Mouse (Mus musculus): ENCODE results near the gene Tmpo. TPM values are rescaled to one million over a fixed set of nuclear protein-coding genes. Genes with fewer than 3 reads are reported as not detected.

Gene Tmpo
- polyA plus RNA-seq, 1 experiment from 2014 or later, result 207 TPM

- no peaks in the 10 kb centered on the region for H3K36me3 ChIP-seq (ENCODE audit: control insufficient read depth, insufficient read depth, low read length)
- H3K9ac ChIP-seq (ENCODE audit: low read depth, low read length), result no peak overlapping the region
- no peak overlapping the region for H3K27ac ChIP-seq (ENCODE audit: low read depth, low read length)
- WGBS, result 93% methylated on average over 25 of the region's 25 CpGs
- no peak for ATAC-seq (replicated peaks; ENCODE audit: low FRiP score)
- DNase-seq (ENCODE audit: low spot score), result no peak
- H3K27me3 ChIP-seq (replicated peaks; ENCODE audit: control insufficient read depth, insufficient read depth, low read length), result no peaks in the 10 kb centered on the region
- H3K4me3 ChIP-seq (ENCODE audit: low read depth, low read length), result no peak overlapping the region
- H3K4me2 ChIP-seq, result no peak overlapping the region
- H3K9me3 ChIP-seq (ENCODE audit: control insufficient read depth, low read length), result no peaks in the 10 kb centered on the region
- H3K4me1 ChIP-seq (replicated peaks; ENCODE audit: control insufficient read depth, insufficient read depth, low read length), result no peaks in the 10 kb centered on the region
Measured at GRCm38 (mm10) chr10:91101936-91102335, 79.2 kb downstream of the Tmpo start.

- DNase-seq (ENCODE audit: low spot score) (no peak), ATAC-seq (replicated peaks; ENCODE audit: low FRiP score) (no peak)
- Histone ChIP-seq H3K27ac (ENCODE audit: low read depth, low read length) (no peak overlapping the region), H3K27me3 (replicated peaks; ENCODE audit: control insufficient read depth, insufficient read depth, low read length) (no peaks in the 10 kb centered on the region), H3K36me3 (ENCODE audit: control insufficient read depth, insufficient read depth, low read length) (no peaks in the 10 kb centered on the region; the same call in 1 of the 2 replicates), H3K4me1 (replicated peaks; ENCODE audit: control insufficient read depth, insufficient read depth, low read length) (no peaks in the 10 kb centered on the region), H3K9ac (ENCODE audit: low read depth, low read length) (no peak overlapping the region), H3K4me3 (ENCODE audit: low read depth, low read length) (no peak overlapping the region), H3K4me2 (no peak overlapping the region), H3K9me3 (ENCODE audit: control insufficient read depth, low read length) (no peaks in the 10 kb centered on the region)
- WGBS, result 85% methylated on average over 1 of the region's 1 CpGs
Measured at GRCm38 (mm10) chr10:91100101-91100500, 81.0 kb downstream of the Tmpo start.

DNA sequence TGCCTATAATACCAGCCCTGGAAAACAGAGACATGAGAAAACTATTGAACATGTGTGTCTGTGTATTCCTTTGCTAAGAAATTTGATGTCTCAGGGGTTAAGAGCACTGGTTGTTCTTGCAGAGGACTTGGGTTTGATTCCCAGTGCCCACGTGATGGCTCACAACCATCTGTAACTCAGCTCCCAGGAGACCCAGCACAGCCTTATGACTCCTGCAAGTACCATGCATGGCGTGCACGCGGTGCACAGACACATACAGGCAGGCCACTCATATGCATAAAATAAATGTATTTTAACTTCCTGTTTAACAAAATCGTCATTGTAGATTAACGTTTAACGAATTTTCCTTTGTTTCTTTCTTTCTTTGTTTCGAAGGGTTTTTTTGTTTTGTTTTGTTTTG, 83.1 kb downstream of the Tmpo start:
- Histone ChIP-seq H3K27ac (ENCODE audit: low read depth, low read length) (no peak overlapping the region), H3K9me3 (ENCODE audit: control insufficient read depth, low read length) (no peaks in the 10 kb centered on the region), H3K9ac (ENCODE audit: low read depth, low read length) (no peak overlapping the region), H3K36me3 (ENCODE audit: control insufficient read depth, insufficient read depth, low read length) (no peaks in the 10 kb centered on the region; the same call in 1 of the 2 replicates), H3K4me1 (replicated peaks; ENCODE audit: control insufficient read depth, insufficient read depth, low read length) (no peaks in the 10 kb centered on the region), H3K4me2 (no peak overlapping the region), H3K27me3 (replicated peaks; ENCODE audit: control insufficient read depth, insufficient read depth, low read length) (no peaks in the 10 kb centered on the region), H3K4me3 (ENCODE audit: low read depth, low read length) (no peak overlapping the region)
- DNase-seq (ENCODE audit: low spot score), result no peak
- 88% methylated on average over 8 of the region's 8 CpGs for WGBS
- ATAC-seq (replicated peaks; ENCODE audit: low FRiP score), result no peak

Other genes starting within 250 kb of the Tmpo start
- 15.9 and 20.0 TPM in 2 replicates for gene Apaf1, start 98.5 kb downstream of the Tmpo start, polyA plus RNA-seq (2014; fragmentation: Nextera tagmentation; extraction: Ambion mirVana)
- 21.4 and 23.5 TPM in 2 replicates for gene Ikbip, start 98.4 kb downstream of the Tmpo start, polyA plus RNA-seq (2014; fragmentation: Nextera tagmentation; extraction: Ambion mirVana)
- gene Slc25a3, start 57.3 kb downstream of the Tmpo start, polyA plus RNA-seq (2014; fragmentation: Nextera tagmentation; extraction: Ambion mirVana), result 481 and 504 TPM in 2 replicates

All from liver, embryonic 11.5 days (tissue).